18 mouse cellular contexts compared by ENCODE assay signal in genomic region chr3:97284056-97284455, GRCm38 (mm10). TPM values are rescaled to one million over a fixed set of nuclear protein-coding genes. Genes with fewer than 3 reads are reported as not detected.
A peak's percentile ranks its signal among the peaks of the same experiment; 100 is the strongest.
DNase-seq lines count a peak whose midpoint lies in the region; ATAC-seq lines count a peak whose summit lies in the region.
"Had no signal": no experiment of that assay in that cellular context is flagged by ENCODE, and none has a peak within 500 bp of the region (broad histone marks: within the 10 kb centered on the region; RNA-seq: fewer than 3 reads in every experiment).

No protein-coding gene starts in this region.

- no peak for ATAC-seq in heart, embryonic 12.5 days (ENCODE audit: insufficient number of reproducible peaks, low FRiP score)
- ATAC-seq: hindbrain, embryonic 16.5 days; intestine, embryonic 16.5 days; midbrain, embryonic 16.5 days had no signal

- H3K4me3 ChIP-seq in heart, embryonic 10.5 days, result no peak overlapping the region
- H3K4me3 ChIP-seq in heart, embryonic 12.5 days, result no peak overlapping the region
- H3K4me3 ChIP-seq: kidney, embryonic 15.5 days; limb, embryonic 10.5 days; neural tube, embryonic 15.5 days had no signal

- H3K4me2 ChIP-seq in heart, embryonic 12.5 days, result no peak overlapping the region
- H3K4me2 ChIP-seq: kidney, embryonic 15.5 days; neural tube, embryonic 15.5 days had no signal

- H3K9ac ChIP-seq in heart, embryonic 12.5 days, result no peak overlapping the region
- H3K9ac ChIP-seq: kidney, embryonic 15.5 days; neural tube, embryonic 15.5 days had no signal

- H3K36me3 ChIP-seq in heart, embryonic 10.5 days, result peaks cover 11% of the 10 kb centered on the region
- peaks cover 9% of the 10 kb centered on the region for H3K36me3 ChIP-seq in heart, embryonic 12.5 days
- H3K36me3 ChIP-seq: neural tube, embryonic 15.5 days had no signal

- peak overlapping the region; percentile 16; the same call in 1 of the 2 replicates for H3K27ac ChIP-seq in heart, embryonic 10.5 days
- H3K27ac ChIP-seq in heart, embryonic 12.5 days (ENCODE audit: poor library complexity, severe bottlenecking), result no peak overlapping the region
- H3K27ac ChIP-seq: kidney, embryonic 15.5 days; limb, embryonic 10.5 days; neural tube, embryonic 15.5 days; stomach, postnatal 0 days had no signal

- no peaks in the 10 kb centered on the region for H3K9me3 ChIP-seq in heart, embryonic 10.5 days
- H3K9me3 ChIP-seq in heart, embryonic 12.5 days (replicated peaks), result no peaks in the 10 kb centered on the region
- H3K9me3 ChIP-seq: kidney, embryonic 15.5 days; limb, embryonic 10.5 days; neural tube, embryonic 15.5 days had no signal

- peaks cover 47% of the 10 kb centered on the region for H3K4me1 ChIP-seq in heart, embryonic 10.5 days
- H3K4me1 ChIP-seq in heart, embryonic 12.5 days (replicated peaks), result peaks cover 43% of the 10 kb centered on the region

- WGBS in heart, embryonic 10.5 days, result 91% methylated on average over 9 of the region's 9 CpGs
- WGBS in heart, embryonic 12.5 days, result 83% methylated on average over 9 of the region's 9 CpGs

- H3K27me3 ChIP-seq in heart, embryonic 10.5 days (ENCODE audit: insufficient read depth, poor library complexity, severe bottlenecking), result no peaks in the 10 kb centered on the region
- H3K27me3 ChIP-seq in heart, embryonic 12.5 days (replicated peaks), result no peaks in the 10 kb centered on the region
- H3K27me3 ChIP-seq: kidney, embryonic 15.5 days; neural tube, embryonic 15.5 days had no signal

- no peak for DNase-seq in heart, embryonic 10.5 days (ENCODE audit: low spot score)
- peak; percentile 32 for DNase-seq in cerebellum, adult 11 months
- DNase-seq in cerebellum, adult 18-20 months, result peak; percentile 44 to 54
- DNase-seq in cerebellum, postnatal 25 days, result peak; percentile 67 to 80
- no peak for DNase-seq in lung, postnatal 10 days
- DNase-seq in kidney, postnatal 36 days, result no peak
- DNase-seq: adrenal gland, adult 2 months; heart, adult 18-20 months; layer of hippocampus, postnatal 36 days; lung, adult 18-20 months had no signal

RNA-seq across cellular contexts. Expression of gene Bcl9, which starts 13.7 kb away (rescaled TPM):
- 37.2 and 45.9 TPM in 2 replicates for polyA plus RNA-seq in heart, embryonic 10.5 days (2016; fragmentation: Nextera tagmentation; extraction: Ambion mirVana)
- 38.6 and 40.7 TPM in 2 replicates for polyA plus RNA-seq in heart, embryonic 12.5 days (2016; fragmentation: Nextera tagmentation; extraction: Ambion mirVana)

Comparison
In these comparisons a context has a peak if more than half of its experiments do, and no peak if none do; other contexts are left out.
1. DNase-seq: peak in cerebellum, adult 11 months (single experiment), cerebellum, adult 18-20 months (2 of 2) and cerebellum, postnatal 25 days (2 of 2); none in heart, embryonic 10.5 days (single experiment), lung, postnatal 10 days (single experiment) and kidney, postnatal 36 days (0 of 2).